Mouse (Mus musculus): ENCODE measurements around the gene Ddit4. TPM values are rescaled to one million over a fixed set of nuclear protein-coding genes. Genes with fewer than 3 reads are reported as not detected.

Gene Ddit4
- total RNA-seq, 1 experiment, result 33.9 TPM

- H3K4me1 ChIP-seq (ENCODE audit: control insufficient read depth in 2 of 2, insufficient read depth in 2 of 2, low read length in 2 of 2, poor library complexity in 1 of 2), result peaks cover 0 to 19% of the 10 kb centered on the region in 2 experiments; a peak in 2 of 4 replicates
- DNase-seq (ENCODE audit: low read depth, low spot score), result no peak
- in situ Hi-C loops (cut with MboI; ENCODE audit: low sequenced_read_pairs in 2 of 2, unreplicated experiment in 2 of 2), result no loop called here
- H3K27ac ChIP-seq (ENCODE audit: insufficient read depth, low read depth, low read length, poor library complexity, severe bottlenecking), result no peak overlapping the region
- TF ChIP-seq CHD2 (IDR thresholded peaks at IDR 0.05; ENCODE audit: low read depth, low read length) (no peak), ZC3H11A (IDR thresholded peaks at IDR 0.05; ENCODE audit: borderline replicate concordance, low read depth, low read length) (no peak), MAFK (IDR thresholded peaks at IDR 0.05; ENCODE audit: insufficient read depth, low read depth, low read length) (no peak), ZNF384 (IDR thresholded peaks at IDR 0.05; ENCODE audit: low read depth, low read length) (no peak), HCFC1 (IDR thresholded peaks at IDR 0.05; ENCODE audit: borderline replicate concordance, insufficient read depth, low read length) (no peak)
- no peak overlapping the region for H3K9ac ChIP-seq (ENCODE audit: insufficient read depth, low read depth, low read length, poor library complexity, severe bottlenecking)
- H3K36me3 ChIP-seq (ENCODE audit: control insufficient read depth, insufficient read depth, low read length, poor library complexity, severe bottlenecking), result peaks cover 3% of the 10 kb centered on the region; the same call in 1 of the 2 replicates
- H3K4me3 ChIP-seq (ENCODE audit: insufficient read depth in 1 of 2, low read depth in 1 of 2, low read length in 2 of 2, poor library complexity in 1 of 2, severe bottlenecking in 1 of 2), result no peak overlapping the region
- H3K9me3 ChIP-seq (ENCODE audit: control insufficient read depth, insufficient read depth, low read depth, low read length), result no peaks in the 10 kb centered on the region
Measured at GRCm38 (mm10) chr10:59982379-59982873, 30.8 kb upstream of the Ddit4 start.

- Histone ChIP-seq H3K36me3 (ENCODE audit: control insufficient read depth, insufficient read depth, low read length, poor library complexity, severe bottlenecking) (peaks cover 2% of the 10 kb centered on the region; the same call in 1 of the 2 replicates), H3K27ac (ENCODE audit: insufficient read depth, low read depth, low read length, poor library complexity, severe bottlenecking) (no peak overlapping the region), H3K9ac (ENCODE audit: insufficient read depth, low read depth, low read length, poor library complexity, severe bottlenecking) (no peak overlapping the region), H3K9me3 (ENCODE audit: control insufficient read depth, insufficient read depth, low read depth, low read length) (no peaks in the 10 kb centered on the region), H3K4me1 (ENCODE audit: control insufficient read depth in 2 of 2, insufficient read depth in 2 of 2, low read length in 2 of 2, poor library complexity in 1 of 2) (peaks cover 1 to 23% of the 10 kb centered on the region in 2 experiments; a peak in 2 of 4 replicates), H3K4me3 (ENCODE audit: insufficient read depth in 1 of 2, low read depth in 1 of 2, low read length in 2 of 2, poor library complexity in 1 of 2, severe bottlenecking in 1 of 2) (no peak overlapping the region)
- TF ChIP-seq ZC3H11A (IDR thresholded peaks at IDR 0.05; ENCODE audit: borderline replicate concordance, low read depth, low read length), result no peak
- no peak for TF ChIP-seq MAFK (IDR thresholded peaks at IDR 0.05; ENCODE audit: insufficient read depth, low read depth, low read length)
- TF ChIP-seq HCFC1 (IDR thresholded peaks at IDR 0.05; ENCODE audit: borderline replicate concordance, insufficient read depth, low read length), result no peak
- TF ChIP-seq ZNF384 (IDR thresholded peaks at IDR 0.05; ENCODE audit: low read depth, low read length), result no peak
- TF ChIP-seq CHD2 (IDR thresholded peaks at IDR 0.05; ENCODE audit: low read depth, low read length), result no peak
- in situ Hi-C loops (cut with MboI; ENCODE audit: low sequenced_read_pairs in 2 of 2, unreplicated experiment in 2 of 2), result no loop called here
- DNase-seq (ENCODE audit: low read depth, low spot score), result no peak
Measured at GRCm38 (mm10) chr10:59981792-59982191, 30.2 kb upstream of the Ddit4 start.

GRCm38 (mm10) chr10:59981336-59981735 is 29.7 kb upstream of the Ddit4 start:
- TF ChIP-seq ZNF384 (IDR thresholded peaks at IDR 0.05; ENCODE audit: low read depth, low read length), result no peak
- no peak for TF ChIP-seq CHD2 (IDR thresholded peaks at IDR 0.05; ENCODE audit: low read depth, low read length)
- no peak for TF ChIP-seq HCFC1 (IDR thresholded peaks at IDR 0.05; ENCODE audit: borderline replicate concordance, insufficient read depth, low read length)
- no peak for TF ChIP-seq ZC3H11A (IDR thresholded peaks at IDR 0.05; ENCODE audit: borderline replicate concordance, low read depth, low read length)
- TF ChIP-seq MAFK (IDR thresholded peaks at IDR 0.05; ENCODE audit: insufficient read depth, low read depth, low read length), result no peak
- peaks cover 2% of the 10 kb centered on the region; the same call in 1 of the 2 replicates for H3K36me3 ChIP-seq (ENCODE audit: control insufficient read depth, insufficient read depth, low read length, poor library complexity, severe bottlenecking)
- H3K4me3 ChIP-seq (ENCODE audit: insufficient read depth in 1 of 2, low read depth in 1 of 2, low read length in 2 of 2, poor library complexity in 1 of 2, severe bottlenecking in 1 of 2), result no peak overlapping the region
- no peak overlapping the region for H3K27ac ChIP-seq (ENCODE audit: insufficient read depth, low read depth, low read length, poor library complexity, severe bottlenecking)
- no peak for DNase-seq (ENCODE audit: low read depth, low spot score)
- H3K9me3 ChIP-seq (ENCODE audit: control insufficient read depth, insufficient read depth, low read depth, low read length), result no peaks in the 10 kb centered on the region
- peaks cover 2 to 27% of the 10 kb centered on the region in 2 experiments; a peak in 2 of 4 replicates for H3K4me1 ChIP-seq (ENCODE audit: control insufficient read depth in 2 of 2, insufficient read depth in 2 of 2, low read length in 2 of 2, poor library complexity in 1 of 2)
- H3K9ac ChIP-seq (ENCODE audit: insufficient read depth, low read depth, low read length, poor library complexity, severe bottlenecking), result no peak overlapping the region
- in situ Hi-C loops (cut with MboI; ENCODE audit: low sequenced_read_pairs in 2 of 2, unreplicated experiment in 2 of 2), result no loop called here

GRCm38 (mm10) chr10:59980815-59981244 is 29.2 kb upstream of the Ddit4 start:
- no peaks in the 10 kb centered on the region for H3K9me3 ChIP-seq (ENCODE audit: control insufficient read depth, insufficient read depth, low read depth, low read length)
- H3K4me1 ChIP-seq (ENCODE audit: control insufficient read depth in 2 of 2, insufficient read depth in 2 of 2, low read length in 2 of 2, poor library complexity in 1 of 2), result peaks cover 2 to 28% of the 10 kb centered on the region in 2 experiments; a peak in 2 of 4 replicates
- no peak overlapping the region for H3K27ac ChIP-seq (ENCODE audit: insufficient read depth, low read depth, low read length, poor library complexity, severe bottlenecking)
- H3K4me3 ChIP-seq (ENCODE audit: insufficient read depth in 1 of 2, low read depth in 1 of 2, low read length in 2 of 2, poor library complexity in 1 of 2, severe bottlenecking in 1 of 2), result no peak overlapping the region
- in situ Hi-C loops (cut with MboI; ENCODE audit: low sequenced_read_pairs in 2 of 2, unreplicated experiment in 2 of 2), result no loop called here
- TF ChIP-seq CHD2 (IDR thresholded peaks at IDR 0.05; ENCODE audit: low read depth, low read length), result no peak
- TF ChIP-seq MAFK (IDR thresholded peaks at IDR 0.05; ENCODE audit: insufficient read depth, low read depth, low read length), result no peak
- TF ChIP-seq ZNF384 (IDR thresholded peaks at IDR 0.05; ENCODE audit: low read depth, low read length), result no peak
- TF ChIP-seq HCFC1 (IDR thresholded peaks at IDR 0.05; ENCODE audit: borderline replicate concordance, insufficient read depth, low read length), result no peak
- H3K36me3 ChIP-seq (ENCODE audit: control insufficient read depth, insufficient read depth, low read length, poor library complexity, severe bottlenecking), result peaks cover 2% of the 10 kb centered on the region; the same call in 1 of the 2 replicates
- H3K9ac ChIP-seq (ENCODE audit: insufficient read depth, low read depth, low read length, poor library complexity, severe bottlenecking), result no peak overlapping the region
- no peak for DNase-seq (ENCODE audit: low read depth, low spot score)
